Mouse (Mus musculus): ENCODE data around the gene Rab5c.

DNA sequence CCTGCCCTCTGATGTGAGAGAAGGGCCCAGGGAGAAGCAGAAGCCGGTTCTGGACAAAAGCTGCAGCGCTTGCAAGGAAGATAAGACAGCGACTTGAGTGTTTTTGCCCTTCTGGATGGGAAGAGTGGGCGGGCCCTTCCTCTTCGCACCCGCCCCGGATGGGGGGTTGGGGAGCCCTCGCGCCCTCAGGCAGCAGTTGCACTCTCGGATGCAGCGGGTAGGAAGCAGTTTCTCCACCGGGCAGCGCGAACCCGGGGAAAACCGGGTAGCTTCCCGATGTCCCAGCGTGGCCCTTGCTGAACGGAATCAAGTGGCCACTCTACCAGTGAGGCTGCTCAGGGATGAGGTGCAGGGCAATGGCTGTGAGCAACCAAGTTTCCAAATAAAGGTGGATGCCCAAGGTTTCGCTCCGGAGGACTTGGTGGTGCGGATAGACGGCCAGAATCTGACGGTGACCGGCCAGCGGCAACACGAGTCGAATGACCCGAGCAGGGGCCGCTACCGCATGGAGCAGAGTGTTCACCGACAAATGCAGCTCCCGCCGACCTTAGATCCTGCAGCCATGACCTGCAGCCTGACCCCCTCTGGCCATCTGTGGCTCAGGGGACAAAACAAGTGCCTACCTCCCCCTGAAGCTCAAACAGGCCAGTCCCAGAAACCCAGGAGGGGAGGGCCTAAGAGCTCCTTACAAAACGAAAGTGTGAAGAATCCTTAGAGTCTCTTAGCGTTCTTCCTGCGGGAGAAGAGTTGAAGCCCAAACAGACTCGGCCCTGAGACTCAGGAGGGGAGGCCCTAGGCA, 24.1 kb downstream of the Rab5c start, which contains the start of gene Hspb9:
- no peak for TF ChIP-seq CTCF (IDR thresholded peaks at IDR 0.05; ENCODE audit: low read depth)
- 0 out of 2 replicates have a peak, but pooled peaks have one; percentile 25 for TF ChIP-seq EP300 (IDR thresholded peaks at IDR 0.05; ENCODE audit: low read depth)
